Mouse (Mus musculus): ENCODE measurements around the gene Mlh1. TPM values are rescaled to one million over a fixed set of nuclear protein-coding genes. Genes with fewer than 3 reads are reported as not detected.

Gene Mlh1
- polyA plus RNA-seq, 1 experiment = 5.7 TPM

- no peaks in the 10 kb centered on the region for H3K9me3 ChIP-seq
- peaks cover 49% of the 10 kb centered on the region for H3K36me3 ChIP-seq (replicated peaks; ENCODE audit: low read length)
- TF ChIP-seq FLI1 (IDR thresholded peaks at IDR 0.05; ENCODE audit: low read length) (no peak), GATA1 (IDR thresholded peaks at IDR 0.05; ENCODE audit: borderline replicate concordance, low read length) (no peak)
- no peaks in the 10 kb centered on the region for H3K27me3 ChIP-seq (replicated peaks)
- H3K4me1 ChIP-seq = peaks cover 38% of the 10 kb centered on the region
- no peak overlapping the region for H3K4me3 ChIP-seq (replicated peaks)
Measured at GRCm38 (mm10) chr9:111267998-111268397, 3.6 kb downstream of the Mlh1 start.

DNA sequence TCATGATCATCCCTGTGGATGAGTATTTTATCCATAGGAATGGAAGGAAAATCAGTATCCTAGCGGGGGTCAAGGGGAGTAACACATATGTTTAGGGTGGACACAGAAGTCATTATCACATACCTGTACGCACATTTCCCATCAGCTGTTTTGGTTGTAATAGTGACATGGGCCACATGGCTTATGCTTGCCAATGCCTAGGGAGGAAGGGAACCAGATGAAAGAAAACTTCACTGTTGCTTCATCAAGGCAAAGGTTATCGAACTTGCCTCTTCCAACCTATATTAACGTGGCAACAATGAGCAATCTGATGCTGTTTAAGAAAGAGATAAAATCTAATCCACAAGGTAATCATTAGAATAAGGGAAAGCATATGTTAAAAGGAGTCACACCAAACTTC is 10.2 kb downstream of the Mlh1 start:
- Histone ChIP-seq H3K27me3 (replicated peaks) (no peaks in the 10 kb centered on the region), H3K9me3 (no peaks in the 10 kb centered on the region), H3K4me3 (replicated peaks) (no peak overlapping the region), H3K36me3 (replicated peaks; ENCODE audit: low read length) (peaks cover 91% of the 10 kb centered on the region), H3K4me1 (peaks cover 10% of the 10 kb centered on the region)
- TF ChIP-seq FLI1 (IDR thresholded peaks at IDR 0.05; ENCODE audit: low read length) = no peak
- TF ChIP-seq GATA1 (IDR thresholded peaks at IDR 0.05; ENCODE audit: borderline replicate concordance, low read length) = no peak

- H3K27me3 ChIP-seq (replicated peaks) = no peaks in the 10 kb centered on the region
- peaks cover 93% of the 10 kb centered on the region for H3K36me3 ChIP-seq (replicated peaks; ENCODE audit: low read length)
- TF ChIP-seq FLI1 (IDR thresholded peaks at IDR 0.05; ENCODE audit: low read length) = no peak
- no peak for TF ChIP-seq GATA1 (IDR thresholded peaks at IDR 0.05; ENCODE audit: borderline replicate concordance, low read length)
- no peak overlapping the region for H3K4me3 ChIP-seq (replicated peaks)
- H3K9me3 ChIP-seq = no peaks in the 10 kb centered on the region
- H3K4me1 ChIP-seq = peaks cover 4% of the 10 kb centered on the region
Measured at GRCm38 (mm10) chr9:111260360-111260985, 11.1 kb downstream of the Mlh1 start.

- H3K4me1 ChIP-seq = peaks cover 3% of the 10 kb centered on the region
- peaks cover 93% of the 10 kb centered on the region for H3K36me3 ChIP-seq (replicated peaks; ENCODE audit: low read length)
- no peak overlapping the region for H3K4me3 ChIP-seq (replicated peaks)
- H3K27me3 ChIP-seq (replicated peaks) = no peaks in the 10 kb centered on the region
- H3K9me3 ChIP-seq = peaks cover 6% of the 10 kb centered on the region
- no peak for TF ChIP-seq GATA1 (IDR thresholded peaks at IDR 0.05; ENCODE audit: borderline replicate concordance, low read length)
- TF ChIP-seq FLI1 (IDR thresholded peaks at IDR 0.05; ENCODE audit: low read length) = no peak
Measured at GRCm38 (mm10) chr9:111252161-111252869, 19.3 kb downstream of the Mlh1 start.

DNA sequence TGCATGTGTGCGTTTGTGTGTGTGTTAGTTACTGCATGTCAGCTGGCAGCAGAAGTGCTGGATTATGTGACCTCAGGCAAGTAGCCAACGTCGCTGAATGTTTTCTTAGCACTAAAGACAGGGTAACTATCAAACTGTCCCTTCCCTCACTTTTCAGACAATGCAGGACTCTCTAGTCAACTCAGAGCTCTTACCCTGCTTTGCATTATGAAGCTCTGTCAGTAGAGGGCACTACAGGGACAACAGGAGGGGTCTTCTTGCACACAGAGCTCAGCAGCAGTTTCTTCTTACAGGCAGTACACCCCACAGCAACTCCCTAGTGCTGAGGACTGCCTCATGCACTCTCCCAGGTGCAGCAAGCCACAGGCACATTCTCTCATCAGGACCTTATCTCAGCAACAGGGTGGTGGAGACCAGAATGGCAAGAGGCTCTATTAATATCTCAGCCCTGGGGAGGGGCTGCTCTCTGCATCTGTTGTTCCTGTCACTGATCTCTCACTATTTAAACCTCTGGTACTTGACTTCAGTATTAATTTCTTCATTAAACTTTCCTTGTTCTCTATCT is 23.8 kb downstream of the Mlh1 start:
- TF ChIP-seq GATA1 (IDR thresholded peaks at IDR 0.05; ENCODE audit: borderline replicate concordance, low read length) (no peak), FLI1 (IDR thresholded peaks at IDR 0.05; ENCODE audit: low read length) (no peak)
- Histone ChIP-seq H3K36me3 (replicated peaks; ENCODE audit: low read length) (peaks cover 94% of the 10 kb centered on the region), H3K4me1 (peaks cover 6% of the 10 kb centered on the region), H3K4me3 (replicated peaks) (no peak overlapping the region), H3K9me3 (peaks cover 6% of the 10 kb centered on the region), H3K27me3 (replicated peaks) (no peaks in the 10 kb centered on the region)

- Histone ChIP-seq H3K27me3 (replicated peaks) (no peaks in the 10 kb centered on the region), H3K4me3 (replicated peaks) (no peak overlapping the region), H3K36me3 (replicated peaks; ENCODE audit: low read length) (peaks cover 91% of the 10 kb centered on the region), H3K9me3 (no peaks in the 10 kb centered on the region), H3K4me1 (peaks cover 6% of the 10 kb centered on the region)
- TF ChIP-seq FLI1 (IDR thresholded peaks at IDR 0.05; ENCODE audit: low read length) (no peak), GATA1 (IDR thresholded peaks at IDR 0.05; ENCODE audit: borderline replicate concordance, low read length) (no peak)
Measured at GRCm38 (mm10) chr9:111245546-111245945, 26.0 kb downstream of the Mlh1 start.

DNA sequence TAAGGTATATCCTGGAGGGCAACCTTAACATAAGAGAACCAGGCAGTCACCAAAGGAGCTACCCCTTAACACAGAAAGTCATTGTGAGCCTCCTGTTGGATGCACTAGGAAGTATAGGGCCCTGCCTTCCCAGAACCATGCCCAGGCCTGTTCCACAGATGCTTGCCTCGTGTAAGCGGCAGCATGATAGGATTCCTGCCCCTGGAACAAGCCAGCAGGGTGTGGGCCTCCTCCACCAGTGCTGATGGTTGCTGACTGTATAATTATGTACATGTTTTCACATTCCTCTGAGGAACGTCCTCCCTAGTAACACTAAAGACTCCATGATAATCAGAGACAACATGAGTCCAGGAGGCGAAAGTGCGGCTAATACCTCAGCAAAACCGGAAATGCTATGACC is 28.2 kb downstream of the Mlh1 start:
- Histone ChIP-seq H3K4me1 (peaks cover 6% of the 10 kb centered on the region), H3K27me3 (replicated peaks) (no peaks in the 10 kb centered on the region), H3K4me3 (replicated peaks) (no peak overlapping the region), H3K36me3 (replicated peaks; ENCODE audit: low read length) (peaks cover 91% of the 10 kb centered on the region), H3K9me3 (no peaks in the 10 kb centered on the region)
- TF ChIP-seq FLI1 (IDR thresholded peaks at IDR 0.05; ENCODE audit: low read length) = no peak
- no peak for TF ChIP-seq GATA1 (IDR thresholded peaks at IDR 0.05; ENCODE audit: borderline replicate concordance, low read length)

GRCm38 (mm10) chr9:111239821-111240220 is 31.8 kb downstream of the Mlh1 start:
- Histone ChIP-seq H3K4me1 (peaks cover 3% of the 10 kb centered on the region; the same call in 1 of the 2 replicates), H3K36me3 (replicated peaks; ENCODE audit: low read length) (peaks cover 94% of the 10 kb centered on the region), H3K4me3 (replicated peaks) (no peak overlapping the region), H3K9me3 (no peaks in the 10 kb centered on the region), H3K27me3 (replicated peaks) (no peaks in the 10 kb centered on the region)
- TF ChIP-seq FLI1 (IDR thresholded peaks at IDR 0.05; ENCODE audit: low read length) = no peak
- no peak for TF ChIP-seq GATA1 (IDR thresholded peaks at IDR 0.05; ENCODE audit: borderline replicate concordance, low read length)

DNA sequence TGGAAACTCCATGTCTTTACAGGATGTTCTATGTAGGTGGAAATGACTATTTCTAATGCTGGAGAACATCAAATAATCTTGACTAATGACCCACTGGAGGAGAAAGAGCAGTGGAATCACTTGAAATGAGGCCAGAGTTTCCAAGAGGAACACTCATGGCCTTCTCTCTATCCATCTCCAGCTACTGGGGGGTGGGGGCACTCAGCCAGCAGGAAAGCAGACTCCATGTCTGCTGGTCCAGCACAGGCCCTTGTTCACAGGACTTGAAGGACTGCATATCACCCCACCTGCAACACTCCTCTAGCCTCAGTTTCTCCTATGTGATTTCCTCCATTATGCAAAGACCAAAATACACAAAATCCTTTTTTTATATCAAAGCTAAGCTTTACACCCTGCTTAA is 33.9 kb downstream of the Mlh1 start:
- TF ChIP-seq GATA1 (IDR thresholded peaks at IDR 0.05; ENCODE audit: borderline replicate concordance, low read length) (no peak), FLI1 (IDR thresholded peaks at IDR 0.05; ENCODE audit: low read length) (no peak)
- Histone ChIP-seq H3K4me3 (replicated peaks) (no peak overlapping the region), H3K9me3 (no peaks in the 10 kb centered on the region), H3K4me1 (peaks cover 3% of the 10 kb centered on the region; the same call in 1 of the 2 replicates), H3K27me3 (replicated peaks) (no peaks in the 10 kb centered on the region), H3K36me3 (replicated peaks; ENCODE audit: low read length) (peaks cover 96% of the 10 kb centered on the region)

DNA sequence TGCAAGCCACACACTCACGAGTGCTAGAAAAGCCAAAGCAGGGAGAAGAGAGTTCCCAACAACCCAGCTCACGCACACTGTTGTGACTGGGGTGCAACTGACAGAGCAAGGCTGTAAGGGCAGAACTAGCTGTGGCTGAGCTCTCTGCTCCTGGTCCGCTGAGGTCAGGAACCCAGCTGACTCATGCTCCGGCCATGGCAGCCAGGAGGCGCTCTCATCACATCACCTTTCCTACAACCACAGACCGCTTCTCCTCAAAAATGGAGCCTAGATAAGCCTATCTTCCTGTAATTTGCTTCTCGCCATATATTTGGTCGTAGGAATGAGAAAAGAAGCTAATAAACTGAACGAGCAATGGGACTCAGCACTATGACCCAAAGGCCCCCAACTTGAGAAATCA is 36.9 kb downstream of the Mlh1 start:
- peaks cover 3% of the 10 kb centered on the region; the same call in 1 of the 2 replicates for H3K4me1 ChIP-seq
- TF ChIP-seq GATA1 (IDR thresholded peaks at IDR 0.05; ENCODE audit: borderline replicate concordance, low read length) (no peak), FLI1 (IDR thresholded peaks at IDR 0.05; ENCODE audit: low read length) (no peak)
- peaks cover 99% of the 10 kb centered on the region for H3K36me3 ChIP-seq (replicated peaks; ENCODE audit: low read length)
- no peak overlapping the region for H3K4me3 ChIP-seq (replicated peaks)
- H3K9me3 ChIP-seq = no peaks in the 10 kb centered on the region
- no peaks in the 10 kb centered on the region for H3K27me3 ChIP-seq (replicated peaks)

Measured in megakaryocyte, embryonic 14.5 days (primary cell).